Mouse (Mus musculus) CH12.LX (cell line): ENCODE measurements around the gene Tbc1d14. TPM values are rescaled to one million over a fixed set of nuclear protein-coding genes. Genes with fewer than 3 reads are reported as not detected.

ENCODE experiments used
- DNase-seq: peaks from one replicate; pipeline ENCODE4 v3.0.0-alpha.2; 2013; ENCODE audit errors: extremely low read depth
- H3K27ac ChIP-seq: 2 replicates; pipeline ENCODE4 v1.5.1; 2012; ENCODE audit warnings: low read depth, mild to moderate bottlenecking, control low read depth, moderate library complexity; ENCODE audit not compliant: insufficient read depth
- H3K27me3 ChIP-seq: replicated peaks from 2 replicates; pipeline ENCODE3; 2012; ENCODE audit warnings: inconsistent platforms
- H3K36me3 ChIP-seq, 2 experiments: replicated peaks in 1 of 2; 2 replicates each; pipeline versions ENCODE3 to v1.6.1; 2012; ENCODE audit warnings: inconsistent platforms in 1 of 2, low read length in 1 of 2, mild to moderate bottlenecking in 1 of 2, mixed read lengths in 1 of 2, moderate library complexity in 1 of 2; ENCODE audit not compliant: control insufficient read depth in 1 of 2, insufficient read depth in 1 of 2
- H3K4me1 ChIP-seq, 2 experiments: 2 replicates each; pipeline ENCODE4 v1.6.1; 2012; ENCODE audit warnings: inconsistent platforms in 1 of 2, moderate library complexity in 1 of 2; ENCODE audit not compliant: insufficient read depth in 2 of 2, control insufficient read depth in 1 of 2
- H3K4me2 ChIP-seq: 2 replicates; pipeline ENCODE4 v1.6.1; 2012; ENCODE audit warnings: low read depth, mild to moderate bottlenecking, control low read depth; ENCODE audit not compliant: poor library complexity, insufficient read depth, severe bottlenecking
- H3K4me3 ChIP-seq, 3 experiments: fragments of 150-350 bp in 1 of 3; sonication (generic) in 1 of 3; replicated peaks in 1 of 3; 2 replicates each; pipeline versions ENCODE3 to v1.5.1; 2011 to 2012; ENCODE audit warnings: low read depth in 2 of 3, low read length in 2 of 3, mild to moderate bottlenecking in 2 of 3, moderate library complexity in 2 of 3, control low read depth in 1 of 3, improper control_type of control experiment in 1 of 3, inconsistent platforms in 1 of 3, mixed read lengths in 1 of 3; ENCODE audit not compliant: poor library complexity in 1 of 3
- H3K79me2 ChIP-seq: replicated peaks from 2 replicates; pipeline ENCODE4 v1.6.1; 2012; ENCODE audit warnings: mild to moderate bottlenecking, moderate library complexity; ENCODE audit not compliant: control insufficient read depth, poor library complexity, insufficient read depth, severe bottlenecking; ENCODE audit errors: extremely low read depth
- H3K9ac ChIP-seq: 2 replicates; pipeline ENCODE4 v1.6.1; 2012; ENCODE audit warnings: low read depth, mild to moderate bottlenecking, control low read depth, moderate library complexity; ENCODE audit not compliant: insufficient read depth
- H3K9me3 ChIP-seq: replicated peaks from 2 replicates; pipeline ENCODE3; 2012; ENCODE audit warnings: low read length, inconsistent platforms, mixed read lengths
- CHD1 ChIP-seq: IDR thresholded peaks from 2 replicates; pipeline ENCODE4 v1.6.1; 2012; ENCODE audit warnings: low read depth, low read length, improper control_type of control experiment, inconsistent platforms
- ELF1 ChIP-seq: IDR thresholded peaks from 2 replicates; pipeline ENCODE4 v1.6.1; 2014; ENCODE audit warnings: low read depth, mild to moderate bottlenecking, inconsistent platforms, low read length, improper control_type of control experiment
- EP300 ChIP-seq: IDR thresholded peaks from 2 replicates; pipeline ENCODE4 v1.6.1; 2011; ENCODE audit warnings: low read length, improper control_type of control experiment
- ETS1 ChIP-seq: conservative IDR thresholded peaks from 2 replicates; pipeline ENCODE4 v1.6.1; 2012; ENCODE audit warnings: low read depth, mild to moderate bottlenecking, inconsistent platforms, low read length, improper control_type of control experiment, moderate library complexity
- IRF4 ChIP-seq: IDR thresholded peaks from 2 replicates; pipeline ENCODE4 v1.6.1; 2014; ENCODE audit warnings: low read depth, mild to moderate bottlenecking, inconsistent platforms, low read length, improper control_type of control experiment
- JUN ChIP-seq: IDR thresholded peaks from 2 replicates; pipeline ENCODE4 v1.6.1; 2011; ENCODE audit warnings: low read depth, mild to moderate bottlenecking, low read length, improper control_type of control experiment, moderate library complexity; ENCODE audit not compliant: insufficient read depth
- JUND ChIP-seq: conservative IDR thresholded peaks from 2 replicates; pipeline ENCODE4 v1.6.1; 2011; ENCODE audit warnings: low read depth, low read length, improper control_type of control experiment
- MAFK ChIP-seq: IDR thresholded peaks from 2 replicates; pipeline ENCODE4 v1.6.1; 2011; ENCODE audit warnings: low read length, improper control_type of control experiment; ENCODE audit not compliant: insufficient replicate concordance
- MEF2A ChIP-seq: IDR thresholded peaks from 2 replicates; pipeline ENCODE4 v1.6.1; 2014; ENCODE audit warnings: low read depth, mild to moderate bottlenecking, inconsistent platforms, low read length, improper control_type of control experiment, borderline replicate concordance
- MXI1 ChIP-seq: IDR thresholded peaks from 2 replicates; pipeline ENCODE4 v1.6.1; 2011; ENCODE audit warnings: mild to moderate bottlenecking, low read depth, low read length, improper control_type of control experiment
- RCOR1 ChIP-seq: conservative IDR thresholded peaks from 2 replicates; pipeline ENCODE4 v1.6.1; 2012; ENCODE audit warnings: low read depth, mild to moderate bottlenecking, inconsistent platforms, low read length, improper control_type of control experiment
- SIN3A ChIP-seq: IDR thresholded peaks from 2 replicates; pipeline ENCODE4 v1.6.1; 2012; ENCODE audit warnings: low read length, improper control_type of control experiment, inconsistent platforms
- TCF12 ChIP-seq: IDR thresholded peaks from 2 replicates; pipeline ENCODE4 v1.6.1; 2014; ENCODE audit warnings: low read depth, mild to moderate bottlenecking, inconsistent platforms, low read length, improper control_type of control experiment
- ZNF384 ChIP-seq: IDR thresholded peaks from 2 replicates; pipeline ENCODE4 v1.6.1; 2012; ENCODE audit warnings: low read depth, low read length, improper control_type of control experiment, inconsistent platforms
- dilution Hi-C: fragments of 300-500 bp; cut with MboI; formaldehyde crosslinking; loops from 2 replicates; pipeline ENCODE4 v1.14.3; 2020; ENCODE audit warnings: low sequenced_read_pairs; ENCODE audit not compliant: extremely low pct_unique_long_range_greater_than_20kb, extremely low pct_ligation_motif_present
- in situ Hi-C: fragments of 300-500 bp; cut with MboI; formaldehyde crosslinking; loops from 3 replicates; pipeline ENCODE4 v1.14.3; 2019; ENCODE audit warnings: low sequenced_read_pairs, low pct_ligation_motif_present, low pct_unique_long_range_greater_than_20kb, mixed read lengths
- polyA plus RNA-seq: library from polyadenylated mRNA; unstranded; fragments of >175 nt; gene quantifications from 2 replicates; pipeline ENCODE4 v1.2.1, GENCODE M21; 2012; ENCODE audit warnings: low read depth; ENCODE audit not compliant: insufficient read length
- total RNA-seq, 2 experiments: library from RNA; depleted of rRNA; stranded (reverse); fragments of 300-350 nt in 1 of 2; fragments of >200 nt in 1 of 2; gene quantifications; 2 replicates each; pipeline ENCODE4 v1.2.3; 2012 to 2014

Tbc1d14 gene
- total and polyA plus RNA-seq, 3 experiments: 5.7 to 29.1 (median 10.1) TPM

- in situ Hi-C loops: no loop called here
- H3K27ac ChIP-seq: peak overlapping the region; percentile 89
- H3K36me3 ChIP-seq: peaks cover 22 to 42% of the 10 kb centered on the region in 2 experiments
- H3K4me2 ChIP-seq: peak overlapping the region; percentile 99
- peak overlapping the region; percentile 71 for H3K9ac ChIP-seq
- H3K4me1 ChIP-seq: peaks cover 17 to 70% of the 10 kb centered on the region in 2 experiments
- peak overlapping the region; percentile 32 to 55 (median 43) for H3K4me3 ChIP-seq
- peak; percentile 13; the same call in 1 of the 2 replicates for TF ChIP-seq MXI1
- no peak for TF ChIP-seq ELF1
- TF ChIP-seq ETS1: peak; percentile 50; the same call in 1 of the 2 replicates
- TF ChIP-seq ZNF384: peak; percentile 84
- peak; percentile 91 for TF ChIP-seq JUND
- peak; percentile 49 for TF ChIP-seq TCF12
- TF ChIP-seq MEF2A: peak; percentile 98
- peak; percentile 87; the same call in 1 of the 2 replicates for TF ChIP-seq MAFK
- TF ChIP-seq CHD1: no peak
- TF ChIP-seq SIN3A: peak; percentile 59
- no peak for TF ChIP-seq RCOR1
- peak; percentile 86 for TF ChIP-seq IRF4
- peak; percentile 82 for TF ChIP-seq EP300
- peak; percentile 89 for TF ChIP-seq JUN
- TF ChIP-seq, all 38 proteins: peak for 11
- H3K27me3 ChIP-seq: no peaks in the 10 kb centered on the region
- H3K9me3 ChIP-seq: no peaks in the 10 kb centered on the region
- H3K79me2 ChIP-seq: 0 out of 2 replicates have a peak, but pooled peaks cover 4% of the 10 kb centered on the region
- peak; percentile 70 for DNase-seq
- dilution Hi-C loops: no loop called here
These were observed 27.5 kb upstream of the Tbc1d14 start for GRCm38 (mm10) chr5:36620409-36621057.

GRCm38 (mm10) chr5:36618890-36619289 is 25.8 kb upstream of the Tbc1d14 start:
- dilution Hi-C loops: no loop called here
- no peak for DNase-seq
- no peak overlapping the region for H3K4me2 ChIP-seq
- H3K4me3 ChIP-seq: no peak overlapping the region
- H3K79me2 ChIP-seq: 0 out of 2 replicates have a peak, but pooled peaks cover 4% of the 10 kb centered on the region
- H3K4me1 ChIP-seq: peaks cover 15 to 57% of the 10 kb centered on the region in 2 experiments
- peaks cover 37 to 51% of the 10 kb centered on the region in 2 experiments for H3K36me3 ChIP-seq
- no peaks in the 10 kb centered on the region for H3K27me3 ChIP-seq
- H3K27ac ChIP-seq: no peak overlapping the region
- TF ChIP-seq ETS1 (no peak), MAFK (no peak)
- in situ Hi-C loops: no loop called here
- H3K9ac ChIP-seq: no peak overlapping the region
- no peaks in the 10 kb centered on the region for H3K9me3 ChIP-seq
